Mouse (Mus musculus): ENCODE measurements around the gene 3425401B19Rik. TPM values are rescaled to one million over a fixed set of nuclear protein-coding genes. Genes with fewer than 3 reads are reported as not detected.

3425401B19Rik gene
- polyA plus RNA-seq, 1 experiment from 2014 or later = 0.22 TPM

- Histone ChIP-seq H3K9me3 (ENCODE audit: low read depth, low read length) (no peaks in the 10 kb centered on the region), H3K4me3 (ENCODE audit: low read depth, low read length) (no peak overlapping the region), H3K36me3 (ENCODE audit: insufficient read depth) (no peaks in the 10 kb centered on the region), H3K27me3 (ENCODE audit: insufficient read depth, low read length) (no peaks in the 10 kb centered on the region), H3K4me1 (ENCODE audit: insufficient read depth) (no peaks in the 10 kb centered on the region), H3K27ac (ENCODE audit: low read depth) (no peak overlapping the region), H3K9ac (no peak overlapping the region), H3K4me2 (no peak overlapping the region)
- no peak for TF ChIP-seq CTCF (IDR thresholded peaks at IDR 0.05; ENCODE audit: low read depth)
- no peak for DNase-seq
- ATAC-seq (ENCODE audit: insufficient read depth) = no peak
- 95% methylated on average over 6 of the region's 6 CpGs for WGBS
These were observed 24.8 kb upstream of the 3425401B19Rik start for GRCm38 (mm10) chr14:32709861-32710260.

GRCm38 (mm10) chr14:32708756-32709155 is 23.7 kb upstream of the 3425401B19Rik start:
- no peak for TF ChIP-seq CTCF (IDR thresholded peaks at IDR 0.05; ENCODE audit: low read depth)
- H3K36me3 ChIP-seq (ENCODE audit: insufficient read depth) = no peaks in the 10 kb centered on the region
- H3K4me2 ChIP-seq = no peak overlapping the region
- no peaks in the 10 kb centered on the region for H3K9me3 ChIP-seq (ENCODE audit: low read depth, low read length)
- no peaks in the 10 kb centered on the region for H3K4me1 ChIP-seq (ENCODE audit: insufficient read depth)
- 0 out of 2 replicates have a peak, but pooled peaks have one; percentile 28 for ATAC-seq (ENCODE audit: insufficient read depth)
- no peak overlapping the region for H3K27ac ChIP-seq (ENCODE audit: low read depth)
- H3K27me3 ChIP-seq (ENCODE audit: insufficient read depth, low read length) = no peaks in the 10 kb centered on the region
- H3K4me3 ChIP-seq (ENCODE audit: low read depth, low read length) = no peak overlapping the region
- WGBS = 43% methylated on average over 7 of the region's 7 CpGs
- peak; percentile 20 for DNase-seq
- H3K9ac ChIP-seq = no peak overlapping the region

GRCm38 (mm10) chr14:32707938-32708337 is 22.8 kb upstream of the 3425401B19Rik start:
- Histone ChIP-seq H3K4me2 (no peak overlapping the region), H3K27ac (ENCODE audit: low read depth) (no peak overlapping the region), H3K9me3 (ENCODE audit: low read depth, low read length) (no peaks in the 10 kb centered on the region), H3K9ac (no peak overlapping the region), H3K36me3 (ENCODE audit: insufficient read depth) (no peaks in the 10 kb centered on the region), H3K4me1 (ENCODE audit: insufficient read depth) (no peaks in the 10 kb centered on the region), H3K27me3 (ENCODE audit: insufficient read depth, low read length) (no peaks in the 10 kb centered on the region), H3K4me3 (ENCODE audit: low read depth, low read length) (no peak overlapping the region)
- DNase-seq (no peak), ATAC-seq (ENCODE audit: insufficient read depth) (no peak)
- 50% methylated on average over 8 of the region's 8 CpGs for WGBS
- TF ChIP-seq CTCF (IDR thresholded peaks at IDR 0.05; ENCODE audit: low read depth) = no peak

- Histone ChIP-seq H3K4me2 (no peak overlapping the region), H3K27me3 (ENCODE audit: insufficient read depth, low read length) (no peaks in the 10 kb centered on the region), H3K4me3 (ENCODE audit: low read depth, low read length) (no peak overlapping the region), H3K27ac (ENCODE audit: low read depth) (no peak overlapping the region), H3K9me3 (ENCODE audit: low read depth, low read length) (no peaks in the 10 kb centered on the region), H3K9ac (no peak overlapping the region), H3K4me1 (ENCODE audit: insufficient read depth) (no peaks in the 10 kb centered on the region), H3K36me3 (ENCODE audit: insufficient read depth) (no peaks in the 10 kb centered on the region)
- DNase-seq (no peak), ATAC-seq (ENCODE audit: insufficient read depth) (no peak)
- WGBS = 31% methylated on average over 8 of the region's 8 CpGs
- TF ChIP-seq CTCF (IDR thresholded peaks at IDR 0.05; ENCODE audit: low read depth) = no peak
These were observed 15.9 kb upstream of the 3425401B19Rik start for GRCm38 (mm10) chr14:32700972-32701371.

GRCm38 (mm10) chr14:32698556-32698955 is 13.5 kb upstream of the 3425401B19Rik start:
- Histone ChIP-seq H3K27ac (ENCODE audit: low read depth) (no peak overlapping the region), H3K4me3 (ENCODE audit: low read depth, low read length) (no peak overlapping the region), H3K27me3 (ENCODE audit: insufficient read depth, low read length) (no peaks in the 10 kb centered on the region), H3K36me3 (ENCODE audit: insufficient read depth) (no peaks in the 10 kb centered on the region), H3K9ac (no peak overlapping the region), H3K4me1 (ENCODE audit: insufficient read depth) (no peaks in the 10 kb centered on the region), H3K9me3 (ENCODE audit: low read depth, low read length) (no peaks in the 10 kb centered on the region), H3K4me2 (no peak overlapping the region)
- no peak for DNase-seq
- no peak for ATAC-seq (ENCODE audit: insufficient read depth)
- WGBS = 64% methylated on average over 3 of the region's 3 CpGs
- no peak for TF ChIP-seq CTCF (IDR thresholded peaks at IDR 0.05; ENCODE audit: low read depth)

GRCm38 (mm10) chr14:32697774-32698173 is 12.7 kb upstream of the 3425401B19Rik start:
- Histone ChIP-seq H3K9me3 (ENCODE audit: low read depth, low read length) (no peaks in the 10 kb centered on the region), H3K4me1 (ENCODE audit: insufficient read depth) (no peaks in the 10 kb centered on the region), H3K9ac (no peak overlapping the region), H3K4me3 (ENCODE audit: low read depth, low read length) (no peak overlapping the region), H3K36me3 (ENCODE audit: insufficient read depth) (no peaks in the 10 kb centered on the region), H3K27me3 (ENCODE audit: insufficient read depth, low read length) (no peaks in the 10 kb centered on the region), H3K4me2 (no peak overlapping the region), H3K27ac (ENCODE audit: low read depth) (no peak overlapping the region)
- no peak for ATAC-seq (ENCODE audit: insufficient read depth)
- WGBS = 72% methylated on average over 8 of the region's 8 CpGs
- no peak for DNase-seq
- TF ChIP-seq CTCF (IDR thresholded peaks at IDR 0.05; ENCODE audit: low read depth) = no peak

- 89% methylated on average over 2 of the region's 2 CpGs for WGBS
- Histone ChIP-seq H3K4me3 (ENCODE audit: low read depth, low read length) (no peak overlapping the region), H3K4me1 (ENCODE audit: insufficient read depth) (no peaks in the 10 kb centered on the region), H3K27ac (ENCODE audit: low read depth) (no peak overlapping the region), H3K4me2 (no peak overlapping the region), H3K27me3 (ENCODE audit: insufficient read depth, low read length) (no peaks in the 10 kb centered on the region), H3K36me3 (ENCODE audit: insufficient read depth) (no peaks in the 10 kb centered on the region), H3K9me3 (ENCODE audit: low read depth, low read length) (no peaks in the 10 kb centered on the region), H3K9ac (no peak overlapping the region)
- no peak for ATAC-seq (ENCODE audit: insufficient read depth)
- no peak for TF ChIP-seq CTCF (IDR thresholded peaks at IDR 0.05; ENCODE audit: low read depth)
- no peak for DNase-seq
These were observed 11.3 kb upstream of the 3425401B19Rik start for GRCm38 (mm10) chr14:32696344-32696743.

GRCm38 (mm10) chr14:32695906-32696305 is 10.8 kb upstream of the 3425401B19Rik start:
- no peaks in the 10 kb centered on the region for H3K4me1 ChIP-seq (ENCODE audit: insufficient read depth)
- H3K36me3 ChIP-seq (ENCODE audit: insufficient read depth) = no peaks in the 10 kb centered on the region
- no peak overlapping the region for H3K27ac ChIP-seq (ENCODE audit: low read depth)
- H3K9ac ChIP-seq = no peak overlapping the region
- no peak overlapping the region for H3K4me2 ChIP-seq
- H3K27me3 ChIP-seq (ENCODE audit: insufficient read depth, low read length) = no peaks in the 10 kb centered on the region
- 78% methylated on average over 2 of the region's 2 CpGs for WGBS
- no peak for TF ChIP-seq CTCF (IDR thresholded peaks at IDR 0.05; ENCODE audit: low read depth)
- ATAC-seq (ENCODE audit: insufficient read depth) = no peak
- no peak for DNase-seq
- H3K9me3 ChIP-seq (ENCODE audit: low read depth, low read length) = no peaks in the 10 kb centered on the region
- no peak overlapping the region for H3K4me3 ChIP-seq (ENCODE audit: low read depth, low read length)

Measured in lung, embryonic 14.5 days (tissue).